Mouse (Mus musculus) MEL (cell line): ENCODE data around the gene Ccdc85c.

ENCODE experiments used
- BHLHE40 ChIP-seq: IDR thresholded peaks from 2 replicates; pipeline ENCODE4 v1.6.1; 2012; ENCODE audit warnings: low read depth, mild to moderate bottlenecking, inconsistent platforms, low read length, improper control_type of control experiment, borderline replicate concordance
- CTCF ChIP-seq, 3 experiments: IDR thresholded peaks in 2 of 3; conservative IDR thresholded peaks in 1 of 3; 2 replicates each; pipeline ENCODE4 v1.5.1; 2011 to 2012; ENCODE audit warnings: low read length in 3 of 3, low read depth in 2 of 3, mild to moderate bottlenecking in 2 of 3, improper control_type of control experiment in 1 of 3, inconsistent platforms in 1 of 3, mixed read lengths in 1 of 3, moderate library complexity in 1 of 3; ENCODE audit not compliant: control insufficient read depth in 1 of 3, insufficient read depth in 1 of 3, poor library complexity in 1 of 3, severe bottlenecking in 1 of 3
- E2F4 ChIP-seq: IDR thresholded peaks from 2 replicates; pipeline ENCODE4 v1.6.1; 2011; ENCODE audit warnings: low read depth, low read length, improper control_type of control experiment, borderline replicate concordance
- GATA1 ChIP-seq: IDR thresholded peaks from 2 replicates; pipeline ENCODE4 v1.6.1; 2011; ENCODE audit warnings: low read depth, low read length, improper control_type of control experiment
- JUND ChIP-seq: IDR thresholded peaks from 2 replicates; pipeline ENCODE4 v1.6.1; 2011; ENCODE audit warnings: low read depth, mild to moderate bottlenecking, improper control_type of control experiment, low read length
- KAT2A ChIP-seq: conservative IDR thresholded peaks from 2 replicates; pipeline ENCODE4 v1.6.1; 2012; ENCODE audit warnings: low read depth, low read length, improper control_type of control experiment, inconsistent platforms
- MAFK ChIP-seq: IDR thresholded peaks from 2 replicates; pipeline ENCODE4 v1.6.1; 2011; ENCODE audit warnings: low read depth, mild to moderate bottlenecking, low read length, improper control_type of control experiment, borderline replicate concordance
- MEF2A ChIP-seq: IDR thresholded peaks from 2 replicates; pipeline ENCODE4 v1.6.1; 2014; ENCODE audit warnings: low read depth, mild to moderate bottlenecking, inconsistent platforms, low read length, improper control_type of control experiment; ENCODE audit not compliant: poor library complexity, insufficient replicate concordance, severe bottlenecking; ENCODE audit errors: extremely low read depth
- NRF1 ChIP-seq: IDR thresholded peaks from 2 replicates; pipeline ENCODE4 v1.6.1; 2014; ENCODE audit warnings: low read depth, mild to moderate bottlenecking, inconsistent platforms, low read length, improper control_type of control experiment, moderate library complexity; ENCODE audit not compliant: poor library complexity, insufficient read depth, severe bottlenecking
- POLR2A ChIP-seq, 2 experiments: IDR thresholded peaks; 2 replicates each; pipeline ENCODE4 v1.6.1; 2011 to 2012; ENCODE audit warnings: low read length in 2 of 2, mild to moderate bottlenecking in 2 of 2, control low read depth in 1 of 2, improper control_type of control experiment in 1 of 2, low read depth in 1 of 2, moderate library complexity in 1 of 2; ENCODE audit not compliant: control insufficient read depth in 1 of 2, insufficient read depth in 1 of 2, poor library complexity in 1 of 2
- POLR2AphosphoS5 ChIP-seq: IDR thresholded peaks from 2 replicates; pipeline ENCODE4 v1.6.1; 2012; ENCODE audit warnings: low read depth, borderline replicate concordance, mild to moderate bottlenecking, inconsistent platforms, low read length, moderate library complexity, mixed read lengths
- TBP ChIP-seq: IDR thresholded peaks from 2 replicates; pipeline ENCODE4 v1.8.0; 2011; ENCODE audit warnings: low read depth, low read length, improper control_type of control experiment

- TF ChIP-seq POLR2A (IDR thresholded peaks at IDR 0.05; ENCODE audit: control insufficient read depth in 1 of 2, insufficient read depth in 1 of 2, low read depth in 1 of 2, low read length in 2 of 2, poor library complexity in 1 of 2) (no peak), BHLHE40 (no peak), E2F4 (no peak), MEF2A (no peak), NRF1 (no peak), TBP (no peak), GATA1 (no peak), CTCF (IDR thresholded peaks at IDR 0.05 in 2 of 3, conservative IDR thresholded peaks at IDR 0.05 in 1 of 3; ENCODE audit: control insufficient read depth in 1 of 3, insufficient read depth in 1 of 3, low read depth in 2 of 3, low read length in 3 of 3, poor library complexity in 1 of 3, severe bottlenecking in 1 of 3) (peak; percentile 37 to 55 (median 54); a peak in 5 of 6 replicates), KAT2A (no peak), JUND (no peak), POLR2AphosphoS5 (no peak), MAFK (no peak)
These were observed 113.2 kb downstream of the Ccdc85c start for GRCm38 (mm10) chr12:108162036-108162435.
